Mouse (Mus musculus) T-helper 17 cell (primary cell): ENCODE data around the gene Mgat2.

Experiments
- in situ Hi-C, 2 experiments: fragments of 300-600 bp; cut with MboI, MseI; formaldehyde crosslinking; loops; 1 replicate in 1 of 2; 2 replicates in 1 of 2; pipeline ENCODE4 v1.15.1; 2025; ENCODE audit warnings: high pct_unique_total_duplicates in 2 of 2

Gene Mgat2

DNA sequence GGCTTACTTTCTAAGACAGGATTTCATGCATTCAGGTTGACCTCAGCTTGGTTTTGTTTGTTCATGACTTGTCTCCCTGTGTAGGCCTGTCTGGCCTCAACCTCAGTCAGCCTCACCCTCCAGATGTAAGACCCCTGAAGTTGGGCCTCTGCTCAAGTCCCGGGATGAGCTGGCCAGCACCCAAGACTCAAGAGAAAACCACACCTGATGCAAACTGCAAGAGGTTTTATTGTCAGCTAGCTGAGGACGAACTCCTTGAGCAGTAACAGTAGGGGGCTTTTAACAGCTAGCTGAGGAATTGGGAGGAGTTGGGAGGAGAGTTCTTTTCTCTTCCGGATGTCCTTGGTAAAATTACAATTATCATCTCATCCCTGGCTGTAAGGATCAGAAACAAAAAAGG, 6.4 kb upstream of the Mgat2 start:
- in situ Hi-C loops, result no loop called here

GRCm38 (mm10) chr12:69179371-69179770, 4.6 kb upstream of the Mgat2 start:
- in situ Hi-C loops, result no loop called here

- in situ Hi-C loops, result no loop called here
Measured at GRCm38 (mm10) chr12:69181800-69182199, 2.2 kb upstream of the Mgat2 start.

DNA sequence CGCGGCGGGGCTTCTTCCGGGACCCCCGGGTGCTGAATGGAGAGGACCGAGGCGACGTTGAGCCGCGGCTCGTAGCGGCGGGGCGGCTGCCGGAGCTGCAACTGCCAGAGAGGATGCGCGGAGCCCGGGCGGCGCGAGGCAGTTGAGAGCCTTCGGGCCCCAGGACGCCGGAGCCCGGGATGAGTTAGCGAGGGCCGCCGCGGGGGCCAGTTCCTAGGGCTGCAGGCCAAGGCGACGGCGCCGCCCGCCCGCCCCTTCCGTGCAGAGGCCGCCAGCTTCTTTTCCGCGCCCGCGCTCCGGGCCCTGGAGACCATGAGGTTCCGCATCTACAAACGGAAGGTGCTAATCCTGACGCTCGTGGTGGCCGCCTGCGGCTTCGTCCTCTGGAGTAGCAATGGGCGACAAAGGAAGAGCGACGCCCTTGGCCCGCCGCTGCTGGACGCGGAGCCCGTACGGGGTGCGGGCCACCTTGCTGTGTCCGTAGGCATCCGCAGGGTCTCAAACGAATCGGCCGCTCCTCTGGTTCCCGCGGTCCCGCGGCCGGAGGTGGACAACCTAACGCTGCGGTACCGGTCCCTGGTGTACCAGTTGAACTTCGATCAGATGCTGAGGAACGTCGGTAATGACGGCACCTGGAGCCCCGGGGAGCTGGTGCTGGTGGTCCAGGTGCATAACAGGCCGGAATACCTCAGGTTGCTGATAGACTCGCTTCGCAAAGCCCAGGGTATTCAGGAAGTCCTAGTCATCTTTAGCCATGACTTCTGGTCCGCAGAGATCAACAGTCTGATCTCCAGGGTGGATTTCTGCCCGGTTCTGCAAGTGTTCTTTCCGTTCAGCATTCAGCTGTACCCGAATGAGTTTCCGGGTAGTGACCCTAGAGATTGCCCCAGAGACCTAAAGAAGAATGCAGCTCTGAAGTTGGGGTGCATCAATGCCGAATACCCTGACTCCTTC, 662 bp downstream of the Mgat2 start:
- in situ Hi-C loops, result no loop called here

- in situ Hi-C loops, result no loop called here
Measured at GRCm38 (mm10) chr12:69185371-69185770, 1.4 kb downstream of the Mgat2 start.

DNA sequence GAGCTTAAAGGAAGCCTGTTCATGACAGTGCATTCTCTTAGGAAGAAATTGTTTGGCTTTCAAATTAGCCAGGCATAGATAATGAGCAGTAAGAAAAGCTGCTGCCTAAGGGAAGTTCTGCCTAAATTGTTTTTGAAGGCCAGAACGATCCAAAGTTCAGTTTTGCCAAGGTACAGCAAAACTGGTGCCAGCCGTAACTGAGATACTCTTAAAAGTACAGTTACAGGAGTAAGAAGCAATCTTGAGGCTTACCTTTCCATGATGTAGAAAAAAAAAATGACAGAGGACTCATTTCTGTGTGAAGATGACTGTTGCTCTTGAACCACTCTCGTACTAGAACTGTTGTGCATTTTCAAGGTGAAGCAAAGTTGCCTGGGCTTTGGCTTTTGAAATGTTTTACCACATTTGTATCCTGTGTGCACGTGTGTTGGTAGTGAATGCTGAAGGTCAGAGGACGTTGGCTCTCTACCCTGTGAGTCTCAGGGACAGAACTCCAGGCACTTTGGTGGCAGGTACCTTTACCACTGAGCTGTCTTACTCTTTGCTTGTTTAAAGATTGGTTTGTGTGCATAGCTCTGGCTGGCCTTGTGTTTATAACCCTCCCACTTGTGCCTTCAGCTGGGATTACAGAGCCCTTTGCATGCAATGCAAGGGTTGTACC, 3.0 kb downstream of the Mgat2 start:
- in situ Hi-C loops, result no loop called here

DNA sequence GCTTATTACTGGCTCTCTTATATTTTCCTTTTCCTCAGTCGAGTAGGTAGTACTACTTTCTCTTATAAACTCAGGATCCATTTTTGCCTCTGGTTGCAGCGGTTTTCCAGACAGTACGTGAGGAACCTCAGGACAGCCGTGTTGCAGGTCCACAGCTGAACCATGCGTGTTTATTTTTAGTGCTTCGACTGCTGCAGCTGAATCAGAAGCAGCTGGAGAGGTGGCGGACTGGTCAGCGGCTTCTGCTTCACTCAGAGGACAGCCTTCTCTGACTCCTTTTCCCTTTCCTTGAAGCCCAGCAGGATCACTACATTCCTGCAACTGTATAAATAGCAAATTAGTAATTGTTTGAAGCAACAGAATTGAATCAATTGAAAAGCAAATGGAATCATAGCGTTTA, 6.1 kb downstream of the Mgat2 start:
- in situ Hi-C loops, result no loop called here

GRCm38 (mm10) chr12:69190522-69190921, 6.6 kb downstream of the Mgat2 start:
- in situ Hi-C loops, result no loop called here

GRCm38 (mm10) chr12:69191396-69191795, 7.4 kb downstream of the Mgat2 start:
- in situ Hi-C loops, result no loop called here

GRCm38 (mm10) chr12:69192637-69193036, 8.7 kb downstream of the Mgat2 start:
- in situ Hi-C loops, result no loop called here

GRCm38 (mm10) chr12:69196444-69197377, 12.8 kb downstream of the Mgat2 start, which contains the start of gene Gm49383:
Gm49383 (minus strand) TSS chr12:69197104.
- in situ Hi-C loops, result no loop called here

GRCm38 (mm10) chr12:69197378-69198163, 13.6 kb downstream of the Mgat2 start:
- in situ Hi-C loops, result no loop called here

GRCm38 (mm10) chr12:69198164-69198535, 14.2 kb downstream of the Mgat2 start, which contains the start of gene Dnaaf2:
Dnaaf2 (minus strand) TSS chr12:69198429.
- in situ Hi-C loops, result no loop called here

DNA sequence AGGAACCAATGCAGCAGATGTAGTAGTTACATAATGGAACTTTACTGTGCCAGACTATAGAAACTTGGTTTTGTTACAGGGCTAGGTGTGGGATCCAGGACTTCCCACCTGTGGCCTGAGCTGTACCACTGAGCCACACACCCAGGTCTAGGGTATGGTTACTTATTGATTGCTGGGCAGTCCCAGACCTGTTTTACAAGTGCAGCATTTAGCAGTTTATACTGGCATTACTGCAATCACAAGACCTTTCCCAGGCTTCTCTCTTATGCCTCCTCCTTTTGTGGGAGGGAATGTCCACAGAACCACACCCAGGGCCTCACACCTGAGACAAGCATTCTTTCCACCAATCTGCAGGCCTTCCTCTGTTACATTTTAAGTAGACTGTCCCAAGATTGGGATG, 15.0 kb downstream of the Mgat2 start:
- in situ Hi-C loops, result no loop called here

DNA sequence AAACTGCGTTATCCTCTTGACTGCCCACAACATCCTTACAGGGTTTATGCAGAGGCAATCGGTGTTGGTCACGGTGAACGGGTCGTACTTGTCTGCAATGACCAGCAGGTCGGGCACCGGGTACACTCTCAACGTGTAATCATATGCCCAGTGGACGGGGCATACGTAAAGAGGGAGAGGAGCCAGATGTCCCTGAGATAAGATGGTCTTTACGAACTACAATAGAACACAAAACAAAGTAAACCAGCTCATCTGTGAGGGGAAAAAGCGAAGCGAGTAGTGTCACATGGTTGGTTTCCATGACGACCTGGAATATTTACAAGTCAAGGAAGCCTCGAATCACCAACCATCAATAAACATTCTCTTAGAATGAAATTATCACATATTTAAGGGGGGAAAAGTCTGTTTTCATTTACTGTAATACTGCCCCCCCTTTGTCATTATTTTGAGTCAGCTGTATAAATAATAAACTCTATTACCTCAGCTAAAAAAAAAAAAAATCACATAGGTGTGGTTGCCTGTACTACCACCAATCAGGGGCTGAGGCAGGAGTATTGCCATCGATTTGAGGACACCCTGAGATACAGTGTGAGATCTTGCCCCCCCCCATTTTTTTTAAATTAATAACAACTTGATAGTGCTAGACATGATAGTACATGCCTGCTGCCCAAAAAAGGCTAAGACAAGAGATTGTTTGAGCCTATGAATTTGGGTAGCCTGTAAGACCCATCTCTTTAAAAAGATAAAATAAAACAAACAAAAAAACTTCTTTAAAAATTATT, 20.3 kb downstream of the Mgat2 start, which contains the start of gene Gm49384:
Gene Gm49384 (minus strand): TSS at position 216 of the 782 bp plus-strand sequence.
- in situ Hi-C loops, result no loop called here

DNA sequence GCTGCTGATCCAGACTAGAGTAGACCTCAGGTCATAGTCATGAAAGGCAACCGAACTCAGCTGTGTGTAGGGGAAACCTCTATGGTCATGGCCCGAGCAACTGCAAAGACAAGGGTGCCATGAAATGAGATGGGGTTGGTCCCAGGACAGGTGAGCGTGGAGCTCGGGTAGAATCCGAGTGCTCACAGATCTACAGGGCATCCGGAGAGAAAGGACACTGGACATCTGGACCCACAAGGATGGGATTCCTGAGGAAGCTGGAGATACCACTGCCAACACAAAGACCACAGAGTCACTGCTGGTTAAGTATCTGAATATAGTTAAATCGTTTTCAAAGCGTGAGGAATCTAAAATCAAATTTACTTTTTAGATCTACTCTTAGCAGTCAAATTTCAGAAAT, 23.4 kb downstream of the Mgat2 start:
- in situ Hi-C loops, result no loop called here

DNA sequence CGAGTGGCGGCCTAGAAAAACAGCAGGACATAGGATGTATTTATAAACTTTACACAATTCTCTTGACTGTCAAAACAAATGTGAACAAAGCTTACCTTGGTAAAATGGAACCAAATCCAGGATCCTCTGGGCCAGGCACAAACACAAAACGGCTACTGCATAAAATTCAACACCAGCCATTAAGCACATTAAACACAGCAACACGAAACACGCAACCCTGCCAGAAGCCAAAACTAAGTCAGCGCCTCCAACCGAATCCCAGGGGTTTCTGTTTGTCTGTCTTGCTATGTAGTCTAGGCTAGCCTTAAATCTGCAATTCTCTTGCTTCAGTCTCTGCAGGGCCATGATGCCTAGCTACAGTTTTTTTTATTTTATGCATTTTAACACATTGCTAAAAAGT, 24.0 kb downstream of the Mgat2 start:
- in situ Hi-C loops, result no loop called here

DNA sequence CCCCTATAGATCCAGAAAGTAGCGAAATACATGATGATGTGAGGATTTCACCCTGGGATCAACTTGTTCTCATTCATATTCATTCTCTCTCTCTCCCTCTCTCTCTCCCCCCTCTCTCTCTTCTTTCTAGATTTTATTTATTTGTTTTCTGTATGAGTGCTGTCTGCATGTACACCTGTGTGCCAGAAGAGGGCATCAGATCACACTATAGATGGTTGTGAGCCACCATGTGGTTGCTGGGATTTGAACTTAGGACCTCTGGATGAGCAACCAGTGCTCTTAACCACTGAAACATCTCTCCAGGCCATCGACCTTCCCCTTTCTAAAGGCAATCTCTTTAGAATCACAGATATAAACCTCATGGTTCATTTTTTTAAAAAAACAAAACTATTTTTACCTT, 24.6 kb downstream of the Mgat2 start:
- in situ Hi-C loops, result no loop called here

DNA sequence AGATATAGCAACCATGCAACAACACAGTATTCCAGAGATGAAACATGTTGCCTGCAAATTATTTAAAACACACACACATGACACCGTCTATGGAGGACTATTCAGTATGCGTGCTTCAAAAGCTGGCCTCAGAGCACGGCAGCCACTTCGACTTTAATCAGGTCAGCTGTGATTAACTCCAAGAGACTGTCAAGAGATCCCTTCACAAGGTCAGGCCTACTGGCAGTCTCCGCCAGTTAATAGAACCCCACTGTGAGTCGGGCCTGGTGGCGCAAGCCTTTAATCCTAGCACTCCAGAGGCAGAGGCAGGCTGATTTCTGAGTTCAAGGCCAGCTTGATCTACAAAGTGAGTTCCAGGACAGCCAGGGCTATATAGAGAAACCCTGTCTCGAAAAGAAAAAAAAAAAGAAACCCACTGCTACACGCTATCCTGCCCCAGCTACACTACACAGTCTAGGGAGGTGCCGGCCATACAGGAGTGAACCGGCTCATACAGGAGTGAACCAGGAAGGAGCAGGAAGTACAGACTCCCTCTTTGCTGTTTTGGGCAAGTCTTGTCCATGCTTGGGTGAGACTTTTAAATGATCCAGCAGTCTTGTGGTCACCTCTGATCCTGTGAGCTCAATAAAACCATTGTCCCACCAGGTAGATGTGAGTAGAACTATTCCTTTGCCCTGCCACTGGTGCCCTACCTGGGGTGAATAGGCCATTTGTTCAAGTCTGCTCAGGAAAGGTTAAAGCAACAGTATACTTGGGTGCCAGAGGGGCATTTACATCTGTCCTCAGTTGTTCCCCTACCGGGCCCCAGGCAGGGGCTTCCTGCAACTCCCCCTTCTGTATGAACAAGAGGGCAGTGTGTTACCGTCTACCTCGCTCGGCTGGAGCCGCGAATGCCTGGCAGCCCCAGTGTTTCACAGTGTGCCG, 26.4 kb downstream of the Mgat2 start:
- in situ Hi-C loops, result loop anchor here in 1 of 2 experiments (10.0 kb wide), 1 partner anchor 104 kb away; no protein-coding TSS in a partner anchor
